Mouse (Mus musculus) thymus, adult 2 months (tissue): Measurements from ENCODE around the gene Asb17.

Experiments used
- CTCF ChIP-seq: fragments of 200-500 bp; IDR thresholded peaks from 2 replicates; pipeline ENCODE4 v1.5.1; 2012; ENCODE audit warnings: mild to moderate bottlenecking, control low read depth, low read length, moderate library complexity, borderline replicate concordance; ENCODE audit not compliant: control insufficient read depth, poor library complexity, insufficient read depth; ENCODE audit errors: extremely low read depth
- POLR2A ChIP-seq: fragments of 200-500 bp; IDR thresholded peaks from 2 replicates; pipeline ENCODE4 v1.6.1; 2012; ENCODE audit warnings: mild to moderate bottlenecking, low read length, control low read depth, moderate library complexity; ENCODE audit not compliant: control insufficient read depth, poor library complexity, insufficient read depth; ENCODE audit errors: extremely low read depth

DNA sequence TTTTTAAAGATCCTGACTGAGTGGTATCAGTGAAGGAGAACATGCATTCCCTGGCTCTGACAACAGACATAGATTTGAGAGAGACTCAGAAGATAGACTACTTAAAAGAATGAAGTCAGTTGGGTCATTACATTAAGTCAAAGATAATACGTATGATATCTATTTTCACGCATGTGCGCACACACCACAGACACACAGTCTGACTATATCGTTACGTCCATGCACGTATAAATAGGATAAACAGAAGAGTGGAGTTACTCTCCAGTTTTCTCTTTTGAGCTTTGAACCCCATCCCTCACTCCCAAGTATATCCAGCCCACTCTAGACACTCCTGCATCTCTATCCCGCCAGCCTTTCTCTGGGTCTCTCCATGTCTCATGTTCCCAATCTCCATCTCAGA is 40.0 kb upstream of the Asb17 start:
- TF ChIP-seq CTCF = no peak
- TF ChIP-seq POLR2A = no peak
